Mouse (Mus musculus) midbrain, embryonic 13.5 days (tissue): ENCODE results near the gene Gcn1l1. TPM values are rescaled to one million over a fixed set of nuclear protein-coding genes. Genes with fewer than 3 reads are reported as not detected.

Source experiments
- ATAC-seq: fragments of 200-750 bp; cut with Nextera tagmentation; 2 replicates; pipeline ENCODE4 v1.8.0; 2017; ENCODE audit warnings: mild to moderate bottlenecking, moderate TSS enrichment, moderate library complexity
- H3K27ac ChIP-seq: fragments of 300-500 bp; sonication (generic); 2 replicates; pipeline ENCODE4 v1.5.1; 2015; ENCODE audit warnings: inconsistent platforms, mild to moderate bottlenecking, moderate library complexity
- H3K27me3 ChIP-seq: fragments of 300-500 bp; sonication (generic); 2 replicates; pipeline ENCODE4 v1.6.1; 2015; ENCODE audit warnings: mild to moderate bottlenecking, inconsistent platforms
- H3K36me3 ChIP-seq: fragments of 300-500 bp; sonication (generic); 2 replicates; pipeline ENCODE4 v1.6.1; 2015; ENCODE audit warnings: mild to moderate bottlenecking, inconsistent platforms
- H3K4me1 ChIP-seq: fragments of 300-500 bp; sonication (generic); replicated peaks from 2 replicates; pipeline ENCODE4 v1.6.1; 2015; ENCODE audit warnings: inconsistent platforms
- H3K4me2 ChIP-seq: fragments of 300-500 bp; sonication (generic); replicated peaks from 2 replicates; pipeline ENCODE4 v1.6.1; 2015; ENCODE audit warnings: moderate library complexity, mild to moderate bottlenecking, inconsistent platforms
- H3K4me3 ChIP-seq: fragments of 300-500 bp; sonication (generic); replicated peaks from 2 replicates; pipeline ENCODE4 v1.5.1; 2015; ENCODE audit warnings: mild to moderate bottlenecking, inconsistent platforms
- H3K9ac ChIP-seq: fragments of 300-500 bp; sonication (generic); replicated peaks from 2 replicates; pipeline ENCODE4 v1.6.1; 2015; ENCODE audit warnings: mild to moderate bottlenecking, inconsistent platforms
- H3K9me3 ChIP-seq: fragments of 300-500 bp; sonication (generic); 2 replicates; pipeline ENCODE4 v1.6.1; 2016; ENCODE audit warnings: mild to moderate bottlenecking, inconsistent platforms
- WGBS: fragments of 180-500 bp; shearing (Covaris S2); methylation state at CpG from one replicate; pipeline ENCODE4 v1.1.7; 2015; 5-methylcytosine and 5-hydroxymethylcytosine counted together
- polyA plus RNA-seq: library from polyadenylated mRNA; unstranded; fragments of >200 nt; fragmentation: Nextera tagmentation; extraction: Ambion mirVana; gene quantifications from 2 replicates; pipeline ENCODE4 v1.2.1, GENCODE M21; 2015

Gene Gcn1l1
- polyA plus RNA-seq, 1 experiment from 2014 or later = 49.1 TPM

- Histone ChIP-seq H3K36me3 (peaks cover 97% of the 10 kb centered on the region), H3K27ac (no peak overlapping the region), H3K4me1 (no peaks in the 10 kb centered on the region), H3K9me3 (peaks cover 8% of the 10 kb centered on the region; the same call in 1 of the 2 replicates), H3K9ac (no peak overlapping the region), H3K4me2 (no peak overlapping the region), H3K4me3 (no peak overlapping the region), H3K27me3 (no peaks in the 10 kb centered on the region)
- ATAC-seq = no peak
- 93% methylated on average over 2 of the region's 2 CpGs for WGBS
These were observed 21.7 kb downstream of the Gcn1l1 start for GRCm38 (mm10) chr5:115586780-115587179.

GRCm38 (mm10) chr5:115591028-115591427 lies 26.0 kb downstream of the Gcn1l1 start:
- no peaks in the 10 kb centered on the region for H3K27me3 ChIP-seq
- H3K4me3 ChIP-seq = no peak overlapping the region
- H3K9me3 ChIP-seq = no peaks in the 10 kb centered on the region
- ATAC-seq = no peak
- H3K36me3 ChIP-seq = peaks cover 97% of the 10 kb centered on the region
- no peak overlapping the region for H3K9ac ChIP-seq
- 95% methylated on average over 11 of the region's 11 CpGs for WGBS
- H3K4me1 ChIP-seq = no peaks in the 10 kb centered on the region
- no peak overlapping the region for H3K4me2 ChIP-seq
- H3K27ac ChIP-seq = no peak overlapping the region

- Histone ChIP-seq H3K36me3 (peaks cover 97% of the 10 kb centered on the region), H3K4me1 (no peaks in the 10 kb centered on the region), H3K4me3 (no peak overlapping the region), H3K27ac (no peak overlapping the region), H3K9me3 (no peaks in the 10 kb centered on the region), H3K27me3 (no peaks in the 10 kb centered on the region), H3K9ac (no peak overlapping the region), H3K4me2 (no peak overlapping the region)
- ATAC-seq = no peak
- WGBS = 94% methylated on average over 2 of the region's 2 CpGs
These were observed 26.5 kb downstream of the Gcn1l1 start for GRCm38 (mm10) chr5:115591506-115591905.

GRCm38 (mm10) chr5:115603561-115603960 lies 38.5 kb downstream of the Gcn1l1 start:
- H3K36me3 ChIP-seq = peaks cover 90% of the 10 kb centered on the region
- no peaks in the 10 kb centered on the region for H3K4me1 ChIP-seq
- H3K9ac ChIP-seq = no peak overlapping the region
- 96% methylated on average over 6 of the region's 6 CpGs for WGBS
- no peaks in the 10 kb centered on the region for H3K9me3 ChIP-seq
- no peak overlapping the region for H3K4me3 ChIP-seq
- ATAC-seq = no peak
- no peaks in the 10 kb centered on the region for H3K27me3 ChIP-seq
- no peak overlapping the region for H3K27ac ChIP-seq
- no peak overlapping the region for H3K4me2 ChIP-seq

- no peaks in the 10 kb centered on the region for H3K4me1 ChIP-seq
- WGBS = 92% methylated on average over 11 of the region's 11 CpGs
- no peak overlapping the region for H3K4me2 ChIP-seq
- H3K9ac ChIP-seq = no peak overlapping the region
- H3K36me3 ChIP-seq = peaks cover 97% of the 10 kb centered on the region
- H3K27ac ChIP-seq = no peak overlapping the region
- H3K27me3 ChIP-seq = no peaks in the 10 kb centered on the region
- no peaks in the 10 kb centered on the region for H3K9me3 ChIP-seq
- no peak overlapping the region for H3K4me3 ChIP-seq
- ATAC-seq = no peak
These were observed 46.5 kb downstream of the Gcn1l1 start for GRCm38 (mm10) chr5:115611566-115611965.

GRCm38 (mm10) chr5:115613332-115613731 lies 48.3 kb downstream of the Gcn1l1 start:
- WGBS = 94% methylated on average over 9 of the region's 9 CpGs
- no peaks in the 10 kb centered on the region for H3K27me3 ChIP-seq
- no peaks in the 10 kb centered on the region for H3K9me3 ChIP-seq
- H3K4me3 ChIP-seq = no peak overlapping the region
- H3K9ac ChIP-seq = no peak overlapping the region
- ATAC-seq = no peak
- no peaks in the 10 kb centered on the region for H3K4me1 ChIP-seq
- no peak overlapping the region for H3K27ac ChIP-seq
- no peak overlapping the region for H3K4me2 ChIP-seq
- peaks cover 100% of the 10 kb centered on the region for H3K36me3 ChIP-seq

- ATAC-seq = no peak
- Histone ChIP-seq H3K4me2 (no peak overlapping the region), H3K36me3 (peaks cover 100% of the 10 kb centered on the region), H3K27me3 (no peaks in the 10 kb centered on the region), H3K9ac (no peak overlapping the region), H3K4me3 (no peak overlapping the region), H3K9me3 (no peaks in the 10 kb centered on the region), H3K27ac (no peak overlapping the region), H3K4me1 (no peaks in the 10 kb centered on the region)
- WGBS = 86% methylated on average over 7 of the region's 7 CpGs
These were observed 49.9 kb downstream of the Gcn1l1 start for GRCm38 (mm10) chr5:115614948-115615347.

GRCm38 (mm10) chr5:115619690-115620089 lies 54.6 kb downstream of the Gcn1l1 start:
- H3K27ac ChIP-seq = no peak overlapping the region
- no peak for ATAC-seq
- 95% methylated on average over 15 of the region's 15 CpGs for WGBS
- H3K4me2 ChIP-seq = no peak overlapping the region
- H3K9ac ChIP-seq = no peak overlapping the region
- no peak overlapping the region for H3K4me3 ChIP-seq
- peaks cover 77% of the 10 kb centered on the region for H3K36me3 ChIP-seq
- H3K9me3 ChIP-seq = no peaks in the 10 kb centered on the region
- H3K27me3 ChIP-seq = no peaks in the 10 kb centered on the region
- H3K4me1 ChIP-seq = no peaks in the 10 kb centered on the region

- H3K27ac ChIP-seq = no peak overlapping the region
- peaks cover 47% of the 10 kb centered on the region for H3K36me3 ChIP-seq
- H3K4me1 ChIP-seq = no peaks in the 10 kb centered on the region
These were observed 57.6 kb downstream of the Gcn1l1 start for GRCm38 (mm10) chr5:115622686-115623085.

GRCm38 (mm10) chr5:115623694-115624440 lies 58.8 kb downstream of the Gcn1l1 start:
- no peak for ATAC-seq
- Histone ChIP-seq H3K4me1 (no peaks in the 10 kb centered on the region), H3K27ac (no peak overlapping the region), H3K27me3 (no peaks in the 10 kb centered on the region), H3K9me3 (no peaks in the 10 kb centered on the region), H3K4me3 (no peak overlapping the region), H3K36me3 (peaks cover 35% of the 10 kb centered on the region), H3K4me2 (no peak overlapping the region), H3K9ac (no peak overlapping the region)
- WGBS = 78% methylated on average over 9 of the region's 9 CpGs

More at GRCm38 (mm10) chr5:115622686-115623085, 57.6 kb downstream of the Gcn1l1 start:
- Histone ChIP-seq H3K4me2 (no peak overlapping the region), H3K27me3 (no peaks in the 10 kb centered on the region), H3K4me3 (no peak overlapping the region), H3K9me3 (no peaks in the 10 kb centered on the region), H3K9ac (no peak overlapping the region)
- WGBS = 87% methylated on average over 7 of the region's 7 CpGs
- ATAC-seq = no peak

- H3K9ac ChIP-seq = no peak overlapping the region
- no peaks in the 10 kb centered on the region for H3K27me3 ChIP-seq
- H3K36me3 ChIP-seq = peaks cover 10% of the 10 kb centered on the region
- WGBS = 88% methylated on average over 10 of the region's 10 CpGs
- no peaks in the 10 kb centered on the region for H3K9me3 ChIP-seq
- no peak overlapping the region for H3K4me2 ChIP-seq
- H3K4me1 ChIP-seq = peaks cover 10% of the 10 kb centered on the region
- H3K4me3 ChIP-seq = no peak overlapping the region
- no peak overlapping the region for H3K27ac ChIP-seq
- no peak for ATAC-seq
These were observed 61.3 kb downstream of the Gcn1l1 start for GRCm38 (mm10) chr5:115626237-115626886.

- no peaks in the 10 kb centered on the region for H3K27me3 ChIP-seq
- ATAC-seq = no peak
- H3K4me3 ChIP-seq = no peak overlapping the region
- 78% methylated on average over 8 of the region's 8 CpGs for WGBS
- no peaks in the 10 kb centered on the region for H3K9me3 ChIP-seq
- no peak overlapping the region for H3K27ac ChIP-seq
- H3K4me2 ChIP-seq = no peak overlapping the region
- H3K4me1 ChIP-seq = peaks cover 18% of the 10 kb centered on the region
- no peak overlapping the region for H3K9ac ChIP-seq
- H3K36me3 ChIP-seq = no peaks in the 10 kb centered on the region
These were observed 63.0 kb downstream of the Gcn1l1 start for GRCm38 (mm10) chr5:115628083-115628482.
